Mouse (Mus musculus) embryonic facial prominence, embryonic 13.5 days (tissue): ENCODE results near the gene Lysmd1. TPM values are rescaled to one million over a fixed set of nuclear protein-coding genes. Genes with fewer than 3 reads are reported as not detected.
A peak's percentile ranks its signal among the peaks of the same experiment; 100 is the strongest.
"Not testable (repeated sequence)": the region's sequence is repeated elsewhere in the genome, so short reads cannot be mapped to it uniquely, and the experiment has no call there.

Source experiments
- ATAC-seq: fragments of 200-750 bp; cut with Nextera tagmentation; 2 replicates; pipeline ENCODE4 v1.8.0; 2017; ENCODE audit warnings: low read depth; ENCODE audit not compliant: insufficient number of reproducible peaks, insufficient read depth, low FRiP score, low TSS enrichment
- H3K27ac ChIP-seq: fragments of 300-500 bp; sonication (generic); 2 replicates; pipeline ENCODE4 v1.5.1; 2015; ENCODE audit warnings: moderate library complexity, mild to moderate bottlenecking, inconsistent platforms
- H3K27me3 ChIP-seq: fragments of 300-500 bp; sonication (generic); 2 replicates; pipeline ENCODE4 v1.6.1; 2015; ENCODE audit warnings: mild to moderate bottlenecking, inconsistent platforms
- H3K36me3 ChIP-seq: fragments of 300-500 bp; sonication (generic); 2 replicates; pipeline ENCODE4 v1.6.1; 2015; ENCODE audit warnings: mild to moderate bottlenecking, inconsistent platforms
- H3K4me1 ChIP-seq: fragments of 300-500 bp; sonication (generic); 2 replicates; pipeline ENCODE4 v1.6.1; 2015; ENCODE audit warnings: inconsistent platforms
- H3K4me2 ChIP-seq: fragments of 300-500 bp; sonication (generic); 2 replicates; pipeline ENCODE4 v1.6.1; 2015; ENCODE audit warnings: moderate library complexity, mild to moderate bottlenecking, inconsistent platforms
- H3K4me3 ChIP-seq: fragments of 300-500 bp; sonication (generic); 2 replicates; pipeline ENCODE4 v1.5.1; 2015; ENCODE audit warnings: mild to moderate bottlenecking, inconsistent platforms
- H3K9ac ChIP-seq: fragments of 300-500 bp; sonication (generic); 2 replicates; pipeline ENCODE4 v1.6.1; 2015; ENCODE audit warnings: mild to moderate bottlenecking, inconsistent platforms
- H3K9me3 ChIP-seq: fragments of 300-500 bp; sonication (generic); 2 replicates; pipeline ENCODE4 v1.6.1; 2016; ENCODE audit warnings: inconsistent platforms
- WGBS: fragments of 180-500 bp; shearing (Covaris S2); methylation state at CpG from one replicate; pipeline ENCODE4 v1.1.7; 2015; ENCODE audit warnings: mixed read lengths; 5-methylcytosine and 5-hydroxymethylcytosine counted together
- polyA plus RNA-seq: library from polyadenylated mRNA; unstranded; fragments of >200 nt; fragmentation: Nextera tagmentation; extraction: Ambion mirVana; gene quantifications from 2 replicates; pipeline ENCODE4 v1.2.1, GENCODE M21; 2015

The Lysmd1 gene
- polyA plus RNA-seq = 17.0 and 19.3 TPM in 2 replicates

DNA sequence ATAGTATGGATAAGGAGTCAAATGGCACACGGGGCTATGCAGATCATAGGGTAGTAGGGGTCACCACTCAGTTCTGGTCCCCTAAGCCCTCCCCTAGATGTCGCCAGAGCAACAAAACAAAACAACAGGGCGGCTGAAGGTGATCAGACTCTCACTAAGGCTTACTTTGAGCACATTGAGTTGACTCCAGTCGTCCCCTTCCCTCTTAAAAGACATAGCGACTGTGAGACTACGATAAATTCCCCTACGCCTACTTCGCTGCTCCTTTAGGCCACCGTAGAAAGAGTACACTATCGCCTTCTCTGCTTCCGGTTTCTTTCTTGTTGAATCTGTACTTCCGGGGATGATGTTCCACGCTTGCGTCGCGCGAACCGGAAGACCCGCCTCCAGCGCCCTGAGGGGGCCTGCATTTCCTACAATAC lies at the start of gene Lysmd1, which contains the start of gene Scnm1:
Gene Lysmd1 (plus strand): TSS at position 409 of the 422 bp plus-strand sequence.
Gene Scnm1 (minus strand): TSS at position 332 of the 422 bp plus-strand sequence.
- Histone ChIP-seq H3K27ac (peak within 1 kb of the TSS; percentile 85), H3K4me3 (peak within 1 kb of the TSS; percentile 71), H3K4me1 (peaks cover 20% of the 10 kb centered on the region), H3K9ac (peak within 1 kb of the TSS; percentile 86), H3K4me2 (peak within 1 kb of the TSS; percentile 85), H3K27me3 (no peaks in the 10 kb centered on the region), H3K36me3 (peaks cover 30% of the 10 kb centered on the region), H3K9me3 (no peaks in the 10 kb centered on the region)
- ATAC-seq = peak; percentile 85
- WGBS = under 1% methylated on average over 20 of the region's 20 CpGs

DNA sequence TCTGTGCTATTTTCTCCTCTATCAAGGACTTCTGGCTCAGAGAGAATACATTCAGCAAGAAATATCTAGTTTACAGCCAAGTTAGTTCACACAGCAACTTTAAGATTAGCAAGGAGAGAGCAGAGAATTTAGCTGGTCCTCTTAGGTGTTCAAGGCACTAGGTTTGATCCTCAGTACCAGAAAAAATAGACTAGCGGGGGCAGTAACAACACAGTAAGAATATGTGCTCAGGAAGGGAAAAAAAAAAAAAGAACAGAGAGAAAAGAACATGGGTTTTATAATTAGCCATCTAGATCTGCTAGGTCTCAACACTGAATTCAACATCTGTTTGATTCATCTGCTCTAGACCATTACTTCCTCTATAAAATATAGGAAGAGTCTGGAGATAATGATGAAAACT lies 45.8 kb upstream of the Lysmd1 start:
- Histone ChIP-seq H3K4me1 (no peaks in the 10 kb centered on the region), H3K4me2 (no peak overlapping the region), H3K27ac (no peak overlapping the region), H3K9me3 (no peaks in the 10 kb centered on the region), H3K36me3 (peaks cover 9% of the 10 kb centered on the region; the same call in 1 of the 2 replicates), H3K27me3 (no peaks in the 10 kb centered on the region), H3K9ac (no peak overlapping the region), H3K4me3 (no peak overlapping the region)
- ATAC-seq = no peak
- 94% methylated on average over 1 of the region's 1 CpGs for WGBS

DNA sequence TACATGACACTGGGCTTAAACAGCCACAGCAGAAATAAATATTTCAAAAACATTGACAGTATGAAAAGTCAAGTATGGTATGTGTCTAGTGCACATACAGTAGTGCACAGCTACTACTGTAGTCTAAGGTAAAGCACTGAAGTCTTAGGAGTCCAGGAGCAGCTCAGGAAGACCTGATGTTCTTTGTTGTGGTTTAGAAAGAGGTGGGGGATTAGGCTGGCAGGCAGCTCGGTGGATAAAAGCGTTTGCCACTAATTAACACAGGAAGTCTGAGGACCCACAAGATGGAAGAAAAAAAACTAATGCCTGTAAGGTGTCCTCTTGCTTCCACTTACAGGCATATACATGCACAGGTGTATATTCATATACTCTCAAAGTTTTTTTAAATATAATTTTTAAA lies 33.0 kb upstream of the Lysmd1 start:
- no peak for ATAC-seq
- Histone ChIP-seq H3K27me3 (no peaks in the 10 kb centered on the region), H3K4me1 (peaks cover 15% of the 10 kb centered on the region), H3K27ac (no peak overlapping the region), H3K36me3 (peaks cover 16% of the 10 kb centered on the region), H3K9ac (no peak overlapping the region), H3K9me3 (no peaks in the 10 kb centered on the region), H3K4me2 (no peak overlapping the region), H3K4me3 (no peak overlapping the region)
- WGBS = 35% methylated on average over 2 of the region's 2 CpGs

DNA sequence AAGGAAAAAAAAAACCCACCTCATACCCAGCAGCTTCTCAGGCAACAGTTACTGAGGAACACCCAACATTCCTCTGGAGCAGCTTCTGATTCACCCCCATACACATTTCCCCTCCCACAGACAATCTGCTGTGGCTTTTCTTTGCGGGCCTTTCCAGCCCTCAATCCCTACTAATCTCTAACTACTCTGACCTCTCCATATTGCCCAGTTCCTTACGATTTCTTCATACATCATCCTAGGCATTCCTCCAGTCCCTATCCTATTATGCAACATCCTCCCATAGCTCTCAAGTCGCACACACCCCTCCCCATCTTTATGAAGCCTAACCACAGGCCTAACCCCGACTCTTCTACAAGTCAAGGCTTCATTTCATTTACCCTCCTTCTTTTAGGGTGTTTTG lies 28.8 kb upstream of the Lysmd1 start:
- WGBS = 59% methylated on average over 4 of the region's 4 CpGs
- ATAC-seq = no peak
- no peaks in the 10 kb centered on the region for H3K27me3 ChIP-seq

DNA sequence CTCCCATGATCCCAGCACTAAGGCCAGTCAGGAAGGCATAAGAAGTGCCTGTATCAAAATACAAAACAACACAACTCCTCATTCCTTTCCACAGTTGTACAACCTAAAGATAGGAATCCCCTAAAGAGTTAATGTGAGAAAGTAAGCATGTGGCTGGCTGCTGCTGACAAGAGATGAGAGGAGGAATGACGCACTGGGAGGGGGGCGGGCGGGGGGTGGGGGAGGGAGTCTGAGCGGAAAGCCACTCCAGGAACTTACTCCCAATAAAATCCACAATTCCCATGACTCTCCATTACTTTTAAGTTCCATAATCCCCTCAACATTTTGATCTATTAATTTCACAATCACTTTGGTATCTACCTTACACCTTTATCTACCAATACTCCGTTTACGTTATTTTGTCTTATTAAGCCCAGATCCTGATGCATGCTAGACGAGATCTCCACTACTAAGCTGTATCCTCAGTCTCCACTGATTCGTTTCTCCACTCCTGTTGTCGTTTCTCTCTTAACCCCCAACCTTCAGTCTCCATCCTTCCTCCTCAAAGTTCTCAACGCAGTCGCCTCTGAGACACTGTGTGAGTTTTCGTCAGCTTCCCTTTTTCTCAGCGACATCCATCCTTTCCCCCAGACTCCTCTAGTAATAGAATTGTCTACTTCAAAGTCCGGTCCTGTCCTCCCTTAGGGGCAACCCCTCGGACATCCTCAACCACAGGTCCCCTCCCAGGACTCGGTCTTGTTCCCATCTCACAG lies 28.1 kb upstream of the Lysmd1 start:
- peak overlapping the region; percentile 89 for H3K27ac ChIP-seq
- ATAC-seq = no peak
- H3K4me1 ChIP-seq = peaks cover 15% of the 10 kb centered on the region
- H3K4me3 ChIP-seq = peak overlapping the region; percentile 97
- WGBS = under 1% methylated on average over 16 of the region's 16 CpGs
- peaks cover 7% of the 10 kb centered on the region for H3K36me3 ChIP-seq
- H3K27me3 ChIP-seq = no peaks in the 10 kb centered on the region
- H3K4me2 ChIP-seq = peak overlapping the region; percentile 77
- H3K9ac ChIP-seq = peak overlapping the region; percentile 96
- no peaks in the 10 kb centered on the region for H3K9me3 ChIP-seq

More for the DNA sequence above, 28.8 kb upstream of the Lysmd1 start:
- H3K4me3 ChIP-seq = peak overlapping the region; percentile 97
- H3K9me3 ChIP-seq = no peaks in the 10 kb centered on the region
- peak overlapping the region; percentile 96 for H3K9ac ChIP-seq
- peak overlapping the region; percentile 77 for H3K4me2 ChIP-seq
- no peak overlapping the region for H3K27ac ChIP-seq
- peaks cover 15% of the 10 kb centered on the region for H3K4me1 ChIP-seq
- peaks cover 8% of the 10 kb centered on the region for H3K36me3 ChIP-seq

DNA sequence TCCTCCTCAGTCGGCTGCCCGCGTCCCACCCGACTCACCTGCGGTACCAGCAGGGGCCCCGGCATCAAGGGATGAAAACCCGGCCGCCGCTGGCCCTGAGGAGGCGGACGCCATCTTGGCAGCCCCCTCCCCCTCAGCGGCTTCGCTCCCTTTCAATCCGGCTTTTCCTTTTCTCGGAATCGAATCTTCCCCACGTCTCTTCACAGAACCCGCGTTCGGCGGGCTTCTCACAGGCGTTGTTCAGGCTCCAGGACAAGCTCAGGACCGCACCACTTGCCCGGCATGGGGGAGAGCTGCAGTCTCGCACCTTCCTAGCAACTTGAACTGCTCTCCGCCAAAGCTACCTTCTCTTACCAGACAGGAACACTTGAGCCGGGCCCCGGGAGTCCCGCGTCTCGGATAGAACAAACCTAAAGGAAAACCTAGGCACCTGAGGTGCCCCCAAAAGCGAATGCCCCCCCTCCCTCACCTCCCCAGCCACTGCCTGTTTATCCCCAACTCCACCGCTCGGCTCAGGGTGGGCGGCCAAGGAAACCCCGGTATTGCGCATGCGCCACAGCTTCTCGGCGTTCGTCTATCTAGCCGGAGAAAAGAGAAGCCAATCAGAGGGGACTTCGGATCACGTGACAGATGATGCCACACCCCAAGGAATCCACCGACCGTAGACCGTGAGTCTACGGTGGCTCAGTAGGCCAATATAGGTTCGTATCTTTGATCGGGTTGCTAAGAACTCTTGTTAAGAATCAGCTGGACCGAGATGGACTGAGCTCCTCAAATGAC lies 27.4 kb upstream of the Lysmd1 start, which contains the start of gene Pip5k1a:
Gene Pip5k1a (minus strand): TSS at position 593 of the 780 bp plus-strand sequence.
- Histone ChIP-seq H3K9me3 (no peaks in the 10 kb centered on the region), H3K27me3 (no peaks in the 10 kb centered on the region), H3K4me2 (peak within 1 kb of the TSS; percentile 77), H3K9ac (peak within 1 kb of the TSS; percentile 96), H3K4me3 (peak within 1 kb of the TSS; percentile 97), H3K4me1 (peaks cover 11% of the 10 kb centered on the region), H3K36me3 (peaks cover 6% of the 10 kb centered on the region; the same call in 1 of the 2 replicates), H3K27ac (peak within 1 kb of the TSS; percentile 89)
- under 1% methylated on average over 51 of the region's 51 CpGs for WGBS
- peak; percentile 88 for ATAC-seq

DNA sequence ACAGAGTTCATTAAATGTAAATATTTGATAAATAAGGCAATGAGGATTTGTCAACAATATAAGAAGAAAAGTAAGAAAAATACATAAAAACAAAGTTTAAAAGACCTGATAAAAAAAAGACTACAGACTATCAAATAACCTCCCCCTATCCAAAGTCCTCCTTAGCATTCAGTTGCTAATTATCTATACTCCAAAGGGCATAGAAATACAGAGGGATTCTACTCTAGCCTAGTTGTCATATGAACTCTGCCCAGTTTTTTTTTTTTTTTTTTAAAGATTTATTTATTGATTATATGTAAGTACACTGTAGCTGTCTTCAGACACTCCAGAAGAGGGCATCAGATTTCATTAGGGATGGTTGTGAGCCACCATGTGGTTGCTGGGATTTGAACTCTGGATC lies 26.6 kb upstream of the Lysmd1 start:
- Histone ChIP-seq H3K4me1 (peaks cover 13% of the 10 kb centered on the region), H3K4me3 (peak overlapping the region; percentile 97), H3K4me2 (peak overlapping the region; percentile 69)
- not testable (repeated sequence) for H3K27ac ChIP-seq, H3K27me3 ChIP-seq, H3K9ac ChIP-seq, H3K9me3 ChIP-seq, H3K36me3 ChIP-seq, ATAC-seq

DNA sequence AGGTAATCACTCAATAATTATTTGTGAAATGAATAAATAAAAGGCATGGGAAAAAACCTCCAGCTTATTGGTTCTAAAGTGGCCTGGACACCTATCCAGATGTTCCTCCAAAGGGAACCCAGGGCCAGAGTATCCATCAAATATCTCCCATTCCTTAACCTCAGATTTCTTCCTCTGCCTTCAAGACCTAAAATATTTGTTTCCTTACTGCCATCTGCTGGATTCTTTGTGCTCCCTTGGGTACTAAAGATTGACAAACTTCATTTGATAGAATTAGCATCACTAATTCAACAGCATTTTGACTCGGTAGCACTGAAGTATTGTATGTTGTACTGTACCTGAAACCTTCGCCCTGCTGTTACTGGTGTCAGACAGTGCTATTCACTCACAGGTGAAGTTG lies 26.0 kb upstream of the Lysmd1 start:
- no peaks in the 10 kb centered on the region for H3K27me3 ChIP-seq
- WGBS = 60% methylated on average over 2 of the region's 2 CpGs
- no peak for ATAC-seq
- no peak overlapping the region for H3K9ac ChIP-seq
- H3K9me3 ChIP-seq = no peaks in the 10 kb centered on the region
- peaks cover 19% of the 10 kb centered on the region for H3K4me1 ChIP-seq
- no peaks in the 10 kb centered on the region for H3K36me3 ChIP-seq
- no peak overlapping the region for H3K4me3 ChIP-seq
- no peak overlapping the region for H3K4me2 ChIP-seq
- H3K27ac ChIP-seq = no peak overlapping the region

DNA sequence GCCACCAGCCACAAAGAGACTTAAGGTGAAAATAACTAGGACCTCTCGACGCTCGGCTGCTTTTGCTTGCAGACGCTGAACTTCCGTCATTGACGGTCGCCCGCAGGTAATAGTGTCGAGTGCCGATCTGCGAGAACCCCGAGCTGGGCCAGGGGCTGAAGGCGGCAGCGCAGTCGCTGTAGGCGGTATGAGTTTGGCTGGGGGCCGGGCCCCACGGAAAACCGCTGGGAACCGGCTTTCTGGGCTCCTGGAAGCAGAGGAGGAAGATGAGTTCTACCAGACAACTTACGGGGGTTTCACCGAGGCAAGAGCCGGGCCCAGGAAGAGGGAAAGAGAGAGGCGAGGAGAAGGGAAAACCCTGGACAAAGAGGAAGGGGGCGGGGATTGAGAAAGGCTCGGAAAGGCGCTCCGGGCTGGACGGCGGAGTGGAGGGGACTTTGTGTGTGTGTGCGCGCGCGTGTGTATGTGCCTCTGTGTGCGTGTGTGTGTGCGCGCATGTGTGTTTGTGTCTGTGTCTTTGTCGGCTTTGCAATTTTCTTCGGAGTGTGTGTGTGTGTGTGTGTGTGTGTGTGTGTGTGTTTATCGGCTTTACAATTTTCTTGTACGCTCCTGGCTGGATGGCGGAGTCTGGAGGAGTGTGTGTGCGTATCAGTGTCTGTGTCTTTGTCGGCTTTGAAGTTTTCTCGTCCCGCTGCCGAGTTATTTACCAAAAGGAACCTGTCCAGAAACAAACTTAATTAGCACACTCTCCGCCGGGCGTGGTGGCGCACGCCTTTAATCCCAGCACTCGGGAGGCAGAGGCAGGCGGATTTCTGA lies 22.8 kb upstream of the Lysmd1 start, which contains the start of gene Vps72:
Gene Vps72 (plus strand): TSS at position 112 of the 816 bp plus-strand sequence.
- peak within 1 kb of the TSS; percentile 89 for H3K9ac ChIP-seq
- H3K9me3 ChIP-seq = no peaks in the 10 kb centered on the region
- H3K27ac ChIP-seq = peak within 1 kb of the TSS; percentile 98
- H3K4me2 ChIP-seq = peak within 1 kb of the TSS; percentile 57
- under 1% methylated on average over 54 of the region's 54 CpGs for WGBS
- H3K4me3 ChIP-seq = peak within 1 kb of the TSS; percentile 74
- H3K36me3 ChIP-seq = peaks cover 21% of the 10 kb centered on the region
- H3K4me1 ChIP-seq = peaks cover 9% of the 10 kb centered on the region
- 0 out of 2 replicates have a peak, but pooled peaks have one; percentile 45 for ATAC-seq
- no peaks in the 10 kb centered on the region for H3K27me3 ChIP-seq

DNA sequence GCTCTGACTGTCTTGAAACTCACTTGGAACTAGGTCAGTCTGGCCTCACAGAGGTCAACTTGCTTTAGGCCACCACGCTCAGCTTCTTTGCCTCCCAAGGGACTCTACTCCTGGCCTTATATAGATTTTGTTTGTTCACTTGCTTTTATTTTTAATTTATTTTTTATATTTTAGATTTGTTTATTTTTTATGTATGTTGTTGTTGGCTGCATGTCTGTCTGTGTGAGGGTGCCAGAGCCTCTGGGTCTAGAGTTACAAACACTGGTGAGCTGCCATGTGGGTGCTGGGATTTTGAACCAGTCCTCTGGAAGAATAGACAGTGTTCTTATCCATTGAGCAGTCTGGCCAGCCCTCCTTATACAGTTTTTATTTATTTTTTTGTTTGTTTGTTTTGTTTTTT lies 21.1 kb upstream of the Lysmd1 start:
- Histone ChIP-seq H3K9ac (peak overlapping the region; percentile 53; the same call in 1 of the 2 replicates), H3K4me1 (peaks cover 9% of the 10 kb centered on the region), H3K27me3 (no peaks in the 10 kb centered on the region), H3K9me3 (no peaks in the 10 kb centered on the region), H3K4me3 (peak overlapping the region; percentile 74; the same call in 1 of the 2 replicates), H3K4me2 (peak overlapping the region; percentile 57), H3K27ac (no peak overlapping the region), H3K36me3 (peaks cover 33% of the 10 kb centered on the region)
- ATAC-seq = no peak
- WGBS = 89% methylated on average over 1 of the region's 1 CpGs

DNA sequence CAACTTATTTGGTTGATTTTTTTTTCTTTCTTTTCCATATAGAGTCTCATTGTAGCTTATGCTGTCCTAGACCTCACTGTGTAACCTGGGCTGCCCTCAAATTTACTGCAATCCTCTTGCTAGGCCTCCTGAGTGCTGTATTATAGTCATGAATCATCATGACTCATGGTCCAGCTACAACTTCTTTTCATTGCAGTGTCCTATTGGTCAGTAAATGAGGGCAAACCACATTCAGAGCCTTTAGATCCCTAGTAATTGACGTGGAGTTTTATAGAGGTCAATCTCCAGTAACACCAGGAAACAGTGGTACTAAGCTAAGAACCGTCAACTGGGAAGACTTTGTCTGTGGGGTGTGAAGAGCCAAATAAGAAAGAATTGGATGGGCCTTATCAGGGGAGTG lies 16.1 kb upstream of the Lysmd1 start:
- Histone ChIP-seq H3K9ac (no peak overlapping the region), H3K4me3 (no peak overlapping the region), H3K4me2 (no peak overlapping the region), H3K27me3 (no peaks in the 10 kb centered on the region), H3K4me1 (peaks cover 2% of the 10 kb centered on the region; the same call in 1 of the 2 replicates), H3K36me3 (peaks cover 81% of the 10 kb centered on the region), H3K27ac (no peak overlapping the region), H3K9me3 (no peaks in the 10 kb centered on the region)
- ATAC-seq = no peak
- WGBS = 92% methylated on average over 2 of the region's 2 CpGs
